Mouse (Mus musculus): ENCODE measurements around the gene Smlr1. TPM values are rescaled to one million over a fixed set of nuclear protein-coding genes. Genes with fewer than 3 reads are reported as not detected.

The Smlr1 gene
- total RNA-seq, 2 experiments from 2014 or later: not detected

- TF ChIP-seq CTCF (IDR thresholded peaks at IDR 0.05): no peak
- intact Hi-C loops (cut with DNase I): no loop called here
- DNase-seq (ENCODE audit: extremely low spot score in 1 of 2, low spot score in 2 of 2): no peak
- H3K4me3 ChIP-seq: no peak overlapping the region
- no peak overlapping the region for H3K27ac ChIP-seq
These were observed 2.4 kb downstream of the Smlr1 start for GRCm38 (mm10) chr10:25533513-25534246.

- no peak overlapping the region for H3K27ac ChIP-seq
- no peak for DNase-seq (ENCODE audit: extremely low spot score in 1 of 2, low spot score in 2 of 2)
- no peak for TF ChIP-seq CTCF (IDR thresholded peaks at IDR 0.05)
- no peak overlapping the region for H3K4me3 ChIP-seq
- intact Hi-C loops (cut with DNase I): no loop called here
These were observed 3.0 kb downstream of the Smlr1 start for GRCm38 (mm10) chr10:25533105-25533504.

DNA sequence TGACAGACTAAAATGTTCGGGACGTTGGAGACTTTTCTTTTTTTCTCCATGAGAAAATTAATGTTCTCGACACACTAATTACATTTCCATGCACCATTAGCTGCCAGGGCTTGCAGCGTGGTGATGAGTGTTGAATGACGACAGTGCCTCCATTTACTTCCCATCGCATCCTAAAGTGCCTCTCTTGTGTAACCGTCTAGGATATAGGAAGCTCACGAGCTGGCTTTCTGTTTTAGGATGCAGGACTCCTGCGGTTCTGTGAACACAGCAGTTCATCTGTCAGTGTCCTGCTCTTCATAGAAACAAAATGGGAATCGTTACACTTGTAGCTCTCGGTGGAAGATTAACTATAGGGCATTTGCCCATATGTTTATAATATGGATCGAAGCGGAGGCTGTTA lies 4.7 kb downstream of the Smlr1 start:
- TF ChIP-seq CTCF (IDR thresholded peaks at IDR 0.05): no peak
- Histone ChIP-seq H3K27ac (no peak overlapping the region), H3K4me3 (no peak overlapping the region)
- intact Hi-C loops (cut with DNase I): no loop called here
- DNase-seq (ENCODE audit: extremely low spot score in 1 of 2, low spot score in 2 of 2): no peak

DNA sequence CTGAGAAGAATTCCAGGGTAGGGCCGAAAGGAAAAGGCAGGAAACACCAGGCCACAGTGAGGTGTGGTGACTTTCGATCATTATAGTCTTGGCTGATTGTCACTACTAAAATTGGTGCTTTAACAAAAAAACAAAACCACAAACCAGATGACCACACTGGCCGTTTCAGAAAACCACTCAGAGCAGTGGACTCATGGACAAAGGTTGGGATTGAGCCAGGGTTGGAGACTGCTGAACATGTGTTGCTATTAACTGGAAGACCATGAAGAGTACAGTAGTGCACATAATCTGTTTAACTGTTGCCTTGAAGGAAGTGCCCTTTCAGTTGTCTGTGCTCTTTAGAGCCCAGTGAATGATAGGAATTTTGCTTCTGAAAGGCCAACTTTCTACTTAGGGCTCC lies 8.9 kb downstream of the Smlr1 start:
- no peak for DNase-seq (ENCODE audit: extremely low spot score in 1 of 2, low spot score in 2 of 2)
- intact Hi-C loops (cut with DNase I): no loop called here
- no peak overlapping the region for H3K4me3 ChIP-seq
- H3K27ac ChIP-seq: no peak overlapping the region
- TF ChIP-seq CTCF (IDR thresholded peaks at IDR 0.05): no peak

- DNase-seq (ENCODE audit: extremely low spot score in 1 of 2, low spot score in 2 of 2): no peak
- H3K27ac ChIP-seq: no peak overlapping the region
- TF ChIP-seq CTCF (IDR thresholded peaks at IDR 0.05): no peak
- intact Hi-C loops (cut with DNase I): no loop called here
- H3K4me3 ChIP-seq: no peak overlapping the region
These were observed 9.4 kb downstream of the Smlr1 start for GRCm38 (mm10) chr10:25526622-25527021.

DNA sequence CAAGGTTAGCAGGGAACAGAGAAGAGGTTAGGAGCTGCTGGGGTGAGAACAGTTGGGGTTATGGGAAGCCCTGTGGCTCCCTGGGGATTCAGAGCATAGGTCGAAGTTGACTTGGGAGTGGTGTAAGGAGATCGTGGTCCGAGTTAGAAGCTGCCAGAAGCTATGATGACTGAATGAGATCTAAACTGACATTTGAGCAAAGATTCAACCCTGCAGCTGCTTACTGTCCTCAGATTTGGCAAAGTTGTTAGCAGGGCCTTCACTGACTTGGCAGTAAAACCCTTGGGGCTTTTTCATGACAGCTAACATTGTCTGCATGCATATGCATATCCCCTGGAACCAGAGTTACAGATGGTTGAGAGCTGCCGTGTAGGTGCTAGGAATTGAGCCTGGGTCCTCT lies 9.9 kb downstream of the Smlr1 start:
- DNase-seq (ENCODE audit: extremely low spot score in 1 of 2, low spot score in 2 of 2): no peak
- intact Hi-C loops (cut with DNase I): no loop called here
- Histone ChIP-seq H3K27ac (no peak overlapping the region), H3K4me3 (no peak overlapping the region)
- TF ChIP-seq CTCF (IDR thresholded peaks at IDR 0.05): no peak

DNA sequence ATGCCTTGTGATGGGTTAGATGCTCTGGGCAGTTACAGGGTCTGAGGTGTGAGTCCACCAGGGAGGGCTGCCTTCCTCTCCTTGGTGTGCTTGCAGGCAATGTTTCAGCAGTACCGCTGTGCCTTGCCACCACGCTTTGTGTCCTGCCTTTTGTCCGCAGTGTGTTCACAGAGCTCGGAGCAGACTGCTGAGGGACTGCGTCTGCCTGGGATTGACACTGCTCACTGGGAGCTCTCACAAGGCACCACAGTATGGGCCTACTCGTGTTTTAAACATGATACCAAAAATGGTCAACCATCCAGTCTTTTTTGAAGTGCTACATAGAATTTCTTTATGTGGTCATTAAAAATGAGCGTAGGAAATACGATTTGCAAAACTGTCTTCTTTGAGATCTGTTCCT lies 12.3 kb downstream of the Smlr1 start:
- no peak for TF ChIP-seq CTCF (IDR thresholded peaks at IDR 0.05)
- intact Hi-C loops (cut with DNase I): no loop called here
- H3K4me3 ChIP-seq: no peak overlapping the region
- DNase-seq (ENCODE audit: extremely low spot score in 1 of 2, low spot score in 2 of 2): no peak
- no peak overlapping the region for H3K27ac ChIP-seq

DNA sequence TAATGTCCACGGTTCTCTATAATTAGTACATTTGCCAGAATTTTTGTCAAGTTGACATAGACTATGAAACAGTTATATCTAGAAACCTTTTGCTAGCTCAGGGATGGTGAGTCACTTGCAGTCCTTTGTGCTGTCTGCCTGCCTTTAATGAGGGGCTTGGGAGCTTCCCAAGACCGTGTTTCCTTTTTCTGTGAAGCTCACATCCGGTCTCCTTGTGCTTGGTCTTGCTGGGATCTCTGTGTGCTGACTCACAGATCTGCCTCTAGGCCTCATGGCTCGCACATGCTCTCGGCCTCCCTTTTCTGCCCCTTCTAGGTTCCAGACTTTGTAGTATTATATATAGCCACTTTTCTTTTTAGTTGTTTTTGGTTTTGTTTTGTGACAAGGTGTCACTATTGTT lies 15.6 kb downstream of the Smlr1 start:
- no peak for DNase-seq (ENCODE audit: extremely low spot score in 1 of 2, low spot score in 2 of 2)
- Histone ChIP-seq H3K4me3 (no peak overlapping the region), H3K27ac (no peak overlapping the region)
- intact Hi-C loops (cut with DNase I): no loop called here
- no peak for TF ChIP-seq CTCF (IDR thresholded peaks at IDR 0.05)

- no peak for TF ChIP-seq CTCF (IDR thresholded peaks at IDR 0.05)
- H3K27ac ChIP-seq: no peak overlapping the region
- H3K4me3 ChIP-seq: no peak overlapping the region
- no peak for DNase-seq (ENCODE audit: extremely low spot score in 1 of 2, low spot score in 2 of 2)
- intact Hi-C loops (cut with DNase I): no loop called here
These were observed 16.1 kb downstream of the Smlr1 start for GRCm38 (mm10) chr10:25519954-25520353.

- Histone ChIP-seq H3K27ac (no peak overlapping the region), H3K4me3 (no peak overlapping the region)
- intact Hi-C loops (cut with DNase I): no loop called here
- TF ChIP-seq CTCF (IDR thresholded peaks at IDR 0.05): no peak
- DNase-seq (ENCODE audit: extremely low spot score in 1 of 2, low spot score in 2 of 2): no peak
These were observed 22.2 kb downstream of the Smlr1 start for GRCm38 (mm10) chr10:25513821-25514220.

- intact Hi-C loops (cut with DNase I): no loop called here
- no peak for TF ChIP-seq CTCF (IDR thresholded peaks at IDR 0.05)
- Histone ChIP-seq H3K4me3 (no peak overlapping the region), H3K27ac (no peak overlapping the region)
- no peak for DNase-seq (ENCODE audit: extremely low spot score in 1 of 2, low spot score in 2 of 2)
These were observed 32.8 kb downstream of the Smlr1 start for GRCm38 (mm10) chr10:25503250-25503649.

GRCm38 (mm10) chr10:25499323-25500071 lies 36.6 kb downstream of the Smlr1 start:
- no peak for DNase-seq (ENCODE audit: extremely low spot score in 1 of 2, low spot score in 2 of 2)
- intact Hi-C loops (cut with DNase I): loop anchor here (2.0 to 5.0 kb wide), 2 partner anchors 639 to 848 kb away; no protein-coding TSS in a partner anchor
- Histone ChIP-seq H3K27ac (no peak overlapping the region), H3K4me3 (no peak overlapping the region)
- peak; percentile 50 for TF ChIP-seq CTCF (IDR thresholded peaks at IDR 0.05)

Measured in left cerebral cortex, adult 2 months (tissue).